Mouse (Mus musculus): ENCODE data around the gene Kif6.

Kif6 gene

DNA sequence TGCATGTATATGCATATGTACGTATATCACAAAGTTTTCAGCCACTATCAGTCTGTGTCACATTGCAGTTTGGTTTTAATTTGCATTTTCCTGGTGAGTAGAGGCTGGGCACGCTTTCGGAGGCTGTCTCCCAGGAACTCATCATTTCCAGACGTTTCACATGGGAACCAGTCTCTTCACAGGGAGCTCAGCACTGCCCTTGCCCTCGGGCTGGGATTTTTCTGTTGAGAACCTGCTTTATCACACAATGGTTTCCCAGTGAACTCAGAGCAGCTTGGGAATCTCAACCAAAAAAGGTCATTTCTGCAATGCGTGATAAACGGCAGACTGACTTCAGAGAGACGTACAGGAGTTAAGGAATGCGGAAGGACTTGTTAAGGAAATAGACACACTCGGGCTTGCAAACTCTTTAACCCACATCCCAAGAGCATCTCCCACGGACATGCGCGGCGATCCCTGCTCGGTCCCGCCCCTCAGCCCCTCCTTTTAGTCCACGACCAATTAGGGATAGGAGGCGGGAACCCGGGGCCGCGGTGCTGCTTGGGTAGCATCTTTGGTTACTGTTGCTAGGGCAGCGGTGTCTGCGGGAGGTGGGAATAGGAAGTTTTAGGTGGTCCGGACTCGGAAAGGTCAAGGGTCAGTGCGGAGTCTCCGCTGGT, at the start of gene Kif6:
Gene Kif6, plus strand, starts transcription at position 560 of the 659 bp plus-strand sequence.
- no peak for DNase-seq (ENCODE audit: low read depth in 1 of 2, low spot score in 2 of 2)

DNA sequence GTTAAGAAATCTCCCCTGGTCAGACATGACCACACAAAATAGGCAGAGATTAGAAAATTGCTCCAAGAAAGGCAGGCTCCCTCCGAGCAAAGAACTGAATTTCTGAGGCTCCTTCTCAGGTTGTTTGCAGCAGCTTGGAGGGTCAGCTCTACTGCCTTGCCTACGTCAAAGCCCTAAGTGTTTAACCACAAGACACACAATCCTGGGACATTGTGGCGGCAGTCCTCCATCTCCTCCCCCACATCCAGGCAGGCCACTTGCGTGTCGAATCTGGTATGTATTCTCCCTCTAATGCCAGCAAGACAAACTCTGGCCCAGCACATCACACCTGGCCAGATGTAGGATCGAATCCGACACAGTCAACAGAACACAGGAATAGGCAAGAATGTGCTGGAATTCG, 46.2 kb upstream of the Kif6 start:
- DNase-seq (ENCODE audit: low read depth in 1 of 2, low spot score in 2 of 2): no peak

DNA sequence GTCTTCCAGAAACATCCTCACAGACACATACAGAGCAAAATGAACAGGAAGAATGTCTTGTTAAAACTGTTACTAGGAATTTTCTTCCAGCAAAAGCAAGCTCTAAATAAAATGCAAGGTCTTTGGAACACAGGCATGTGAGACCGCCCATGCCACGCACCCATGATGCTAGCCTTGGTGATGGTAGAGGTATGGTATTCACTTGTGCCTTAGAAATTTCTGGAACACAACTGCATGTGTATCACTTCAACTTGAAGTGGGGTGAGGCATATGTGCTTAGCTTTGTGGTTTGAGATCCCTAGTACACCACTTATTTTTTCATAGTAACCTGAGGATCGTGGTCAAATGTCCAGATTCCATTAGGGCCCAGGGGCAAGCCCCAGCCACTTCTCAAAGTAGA, 37.6 kb upstream of the Kif6 start:
- DNase-seq (ENCODE audit: low read depth in 1 of 2, low spot score in 2 of 2): no peak

DNA sequence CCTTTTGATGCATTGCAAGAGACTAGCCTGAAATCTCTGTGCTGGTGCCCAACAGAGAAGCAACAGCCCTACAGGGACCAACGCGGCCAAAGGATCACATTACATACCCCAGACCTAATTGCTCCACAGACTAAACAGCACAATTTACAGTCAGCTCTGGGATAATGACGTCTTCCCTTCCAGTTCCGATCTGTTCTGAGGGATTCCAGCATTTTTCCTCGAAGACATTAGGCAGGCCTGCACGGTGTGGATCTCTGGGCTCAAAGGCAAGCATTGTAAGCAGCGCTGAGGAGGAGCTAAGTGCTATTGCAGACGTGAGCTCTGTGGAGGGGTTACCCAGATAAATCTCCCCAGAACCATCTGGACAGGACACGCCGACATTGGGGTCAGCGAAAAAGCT, 32.5 kb upstream of the Kif6 start:
- DNase-seq (ENCODE audit: low read depth in 1 of 2, low spot score in 2 of 2): no peak

DNA sequence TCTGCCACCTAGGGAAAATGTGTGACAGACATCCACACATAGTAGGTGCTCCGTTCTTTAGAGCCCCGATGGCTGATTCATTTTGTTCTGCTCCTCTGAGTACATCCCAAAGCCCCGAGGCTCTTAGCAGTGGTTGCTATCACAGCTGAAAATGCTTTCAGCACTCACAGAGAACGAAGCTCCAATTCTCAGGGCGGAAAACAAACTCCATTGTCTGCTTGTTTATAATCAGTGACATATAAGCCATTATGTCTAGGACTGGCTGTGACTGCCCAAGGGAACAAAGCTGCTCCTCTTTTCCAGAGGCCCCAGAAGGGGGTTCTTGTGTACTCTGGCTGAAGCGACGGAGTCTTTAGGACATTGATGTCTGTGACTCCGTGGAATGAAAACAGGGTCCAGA, 24.9 kb upstream of the Kif6 start:
- DNase-seq (ENCODE audit: low read depth in 1 of 2, low spot score in 2 of 2): no peak

DNA sequence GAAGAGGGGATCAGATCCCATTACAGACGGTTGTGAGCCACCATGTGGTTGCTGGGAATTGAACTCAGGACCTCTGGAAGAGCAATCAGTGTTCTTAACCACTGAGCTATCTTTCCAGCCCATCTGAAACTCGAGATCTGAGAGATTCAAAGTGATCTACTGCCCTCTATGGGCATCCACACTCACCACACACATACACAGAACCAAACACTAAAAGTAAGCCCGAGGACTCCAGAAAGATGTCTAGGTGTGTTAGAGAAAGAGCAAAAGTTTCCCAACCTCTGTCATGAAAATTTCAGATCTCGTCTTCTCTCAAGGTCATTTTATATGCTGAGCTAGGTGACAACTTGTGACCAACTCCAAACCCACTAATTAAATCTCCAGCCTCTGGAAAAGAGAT, 9.5 kb upstream of the Kif6 start:
- DNase-seq (ENCODE audit: low read depth in 1 of 2, low spot score in 2 of 2): no peak

DNA sequence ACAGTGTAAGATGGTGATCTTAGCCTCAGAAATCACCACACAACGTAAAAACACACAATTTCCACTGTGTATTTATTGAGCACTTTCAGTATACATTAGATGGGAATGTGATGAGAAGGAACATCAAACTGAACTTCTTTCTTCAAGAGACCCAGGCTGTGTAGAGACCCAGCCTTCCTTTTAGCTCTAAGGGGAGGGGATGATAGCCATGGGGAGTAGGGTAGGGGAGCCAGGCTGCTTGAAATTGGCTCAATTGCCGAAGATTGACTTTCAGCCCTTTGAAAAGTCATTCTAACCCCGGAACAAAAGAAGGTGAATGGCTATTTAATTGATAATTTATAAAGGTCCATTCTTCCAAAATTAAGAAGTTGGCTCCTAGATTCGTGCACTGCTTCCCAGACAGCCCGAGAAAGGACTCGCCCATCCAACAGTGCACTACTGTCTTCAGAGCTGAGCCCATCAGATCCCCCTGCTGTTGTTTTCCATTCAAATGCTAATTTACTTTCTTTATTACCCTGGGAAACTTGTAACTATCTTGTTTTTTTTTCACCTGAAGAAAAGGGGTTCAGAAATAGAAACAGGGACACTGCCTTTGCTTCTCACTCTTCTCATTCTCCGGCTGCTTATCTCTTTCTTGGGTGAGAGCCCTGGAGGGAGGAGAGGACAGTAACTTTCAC, 7.4 kb upstream of the Kif6 start:
- no peak for DNase-seq (ENCODE audit: low read depth in 1 of 2, low spot score in 2 of 2)

DNA sequence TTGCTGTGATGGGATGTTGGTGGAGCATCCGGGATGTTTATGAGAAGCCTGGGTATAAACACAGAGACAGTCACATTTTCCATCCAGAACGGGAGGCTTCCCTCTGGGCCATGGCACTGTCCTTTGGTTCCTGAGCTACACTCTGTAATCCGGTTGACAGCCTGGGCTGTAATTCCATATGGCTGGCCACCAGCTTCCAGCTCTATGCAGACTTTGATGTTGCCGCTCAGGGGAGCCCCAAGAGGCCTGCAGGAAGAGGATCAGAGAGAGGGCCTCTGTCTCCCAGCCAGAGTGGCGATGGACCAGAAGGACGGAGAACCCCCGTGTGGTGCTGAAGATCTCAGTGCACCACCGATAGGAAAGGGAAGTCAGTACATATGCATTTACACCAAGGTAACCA, 4.6 kb upstream of the Kif6 start:
- no peak for DNase-seq (ENCODE audit: low read depth in 1 of 2, low spot score in 2 of 2)

DNA sequence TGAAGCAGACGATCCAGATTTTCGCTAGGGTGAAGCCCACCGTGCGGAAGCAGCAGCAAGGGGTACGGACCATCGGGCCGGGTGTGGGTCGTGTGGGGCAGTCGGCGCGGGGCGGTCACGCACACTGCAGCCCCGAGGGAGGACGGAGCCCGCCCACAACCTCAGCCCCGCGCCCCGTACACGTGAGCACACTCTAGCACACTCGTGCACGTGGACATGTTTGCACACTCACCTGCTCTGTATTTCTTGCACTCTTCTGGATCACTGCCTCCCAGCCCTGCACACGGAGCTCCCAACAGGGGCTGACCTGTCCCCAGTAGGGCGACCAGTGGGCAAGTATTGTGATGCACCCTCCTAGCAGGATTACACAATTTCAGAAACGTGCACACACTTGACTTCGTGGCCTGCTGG, 310 bp downstream of the Kif6 start:
- no peak for DNase-seq (ENCODE audit: low read depth in 1 of 2, low spot score in 2 of 2)

DNA sequence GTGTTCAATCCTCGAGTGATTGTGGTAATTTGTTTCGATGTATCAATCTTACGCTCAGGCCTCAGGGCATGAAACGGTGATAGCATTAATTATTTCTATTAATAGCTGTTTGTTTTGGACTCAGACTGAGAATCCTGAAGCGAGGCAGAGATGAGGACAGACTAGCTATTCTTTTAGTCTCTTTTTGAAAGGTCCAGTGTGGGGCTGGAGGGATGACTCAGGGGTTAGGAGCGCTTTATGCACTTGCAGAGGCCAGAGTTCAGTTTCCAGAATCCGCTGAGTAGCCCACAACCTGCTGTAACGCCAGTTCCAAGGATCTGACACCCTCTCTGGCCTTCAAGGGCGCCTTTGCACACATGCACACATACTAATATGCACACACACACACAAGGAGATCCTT, 9.6 kb downstream of the Kif6 start:
- no peak for DNase-seq (ENCODE audit: low read depth in 1 of 2, low spot score in 2 of 2)

DNA sequence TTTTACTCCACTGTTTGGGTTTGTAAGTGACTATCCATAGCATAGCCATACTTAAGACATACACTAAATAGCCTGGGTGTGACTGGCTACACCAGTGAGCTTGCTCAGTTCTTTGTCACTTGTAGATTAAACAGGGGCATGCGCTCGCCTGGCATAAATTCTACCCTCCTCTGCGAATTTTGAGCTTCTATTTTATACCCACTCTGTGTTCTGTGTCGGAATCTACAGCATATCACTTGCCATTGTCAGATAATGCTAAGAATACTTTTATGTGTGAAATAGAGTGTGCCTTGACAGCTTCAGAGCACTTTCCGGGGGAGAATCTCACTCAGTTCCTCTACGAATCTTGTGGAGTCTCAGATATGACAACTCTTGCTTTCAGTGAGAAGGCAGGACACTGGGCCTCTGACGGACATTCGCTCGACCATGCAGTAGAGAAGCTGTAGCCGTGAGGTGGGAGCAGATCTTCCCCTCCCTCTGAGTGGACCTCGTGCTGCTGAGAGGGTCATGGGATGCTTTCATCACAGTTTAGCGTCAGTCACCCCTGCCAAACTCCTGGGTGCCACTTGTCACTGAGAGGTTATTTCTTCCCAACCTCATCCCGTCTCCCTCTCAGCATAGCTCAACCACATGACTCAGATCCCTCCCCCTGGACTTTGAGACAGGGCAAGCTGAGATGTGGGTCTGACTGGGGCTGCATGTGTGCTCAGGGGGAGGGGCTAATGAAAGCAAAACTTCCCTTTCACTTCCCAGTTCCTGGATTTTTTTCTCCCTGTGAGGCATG, 12.3 kb downstream of the Kif6 start:
- DNase-seq (ENCODE audit: low read depth in 1 of 2, low spot score in 2 of 2): no peak

DNA sequence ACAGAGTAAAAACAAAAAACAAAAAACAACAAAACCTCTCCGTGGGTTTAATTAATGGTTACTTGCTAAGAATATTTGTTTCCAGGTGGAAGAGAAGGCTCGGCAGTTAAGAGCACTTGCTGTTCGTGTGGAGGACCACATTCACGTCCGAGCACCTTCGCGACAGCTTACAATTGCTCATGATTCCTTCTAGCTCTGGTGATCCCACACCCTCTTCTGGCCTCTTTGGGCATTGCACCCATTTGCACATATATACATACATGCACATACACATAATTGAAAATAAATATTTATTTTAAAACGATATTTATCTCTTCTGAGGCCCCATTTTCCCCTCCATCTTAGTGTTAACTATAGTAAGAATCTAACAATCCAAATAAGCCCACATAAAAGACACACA, 13.9 kb downstream of the Kif6 start:
- DNase-seq (ENCODE audit: low read depth in 1 of 2, low spot score in 2 of 2): no peak

DNA sequence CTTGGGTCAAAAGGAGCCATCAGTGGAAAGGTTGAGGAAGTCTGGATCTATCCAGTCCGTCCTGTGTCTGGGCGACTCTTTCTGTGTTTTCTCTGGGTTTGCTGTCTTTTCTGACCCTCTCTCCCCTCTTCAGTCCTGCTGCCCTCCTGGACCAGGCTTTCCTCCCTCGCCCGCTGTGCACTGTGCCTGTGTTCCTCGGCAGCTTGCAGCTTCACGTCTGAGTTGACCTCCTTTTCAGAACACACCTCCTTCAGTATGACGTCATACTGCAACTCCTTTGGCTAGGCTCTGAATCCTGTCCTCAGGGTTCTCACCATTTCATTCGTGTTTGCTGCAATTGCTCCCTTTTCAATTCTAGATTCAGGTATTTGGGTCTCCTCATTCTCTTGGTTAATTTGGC, 18.1 kb downstream of the Kif6 start:
- DNase-seq (ENCODE audit: low read depth in 1 of 2, low spot score in 2 of 2): no peak

DNA sequence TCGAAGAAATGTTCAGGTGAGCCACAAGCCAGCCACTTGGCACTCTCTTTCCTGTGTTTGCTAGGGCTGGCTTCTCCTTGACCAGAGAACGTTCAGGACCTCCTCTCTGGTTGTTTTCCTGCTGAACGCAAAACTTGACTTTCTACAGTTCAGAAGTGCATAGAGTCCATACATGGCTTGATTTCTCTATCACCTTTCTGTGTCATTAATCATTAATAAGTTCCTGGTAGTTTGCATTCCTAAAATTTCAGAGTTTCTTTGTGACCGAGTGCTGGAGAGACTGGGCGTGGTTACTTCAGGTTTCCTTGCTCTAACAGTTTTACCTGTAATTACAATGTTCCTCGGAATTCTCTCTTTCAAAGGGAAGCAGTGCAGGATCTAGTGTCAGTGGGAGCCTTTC, 27.0 kb downstream of the Kif6 start:
- no peak for DNase-seq (ENCODE audit: low read depth in 1 of 2, low spot score in 2 of 2)

DNA sequence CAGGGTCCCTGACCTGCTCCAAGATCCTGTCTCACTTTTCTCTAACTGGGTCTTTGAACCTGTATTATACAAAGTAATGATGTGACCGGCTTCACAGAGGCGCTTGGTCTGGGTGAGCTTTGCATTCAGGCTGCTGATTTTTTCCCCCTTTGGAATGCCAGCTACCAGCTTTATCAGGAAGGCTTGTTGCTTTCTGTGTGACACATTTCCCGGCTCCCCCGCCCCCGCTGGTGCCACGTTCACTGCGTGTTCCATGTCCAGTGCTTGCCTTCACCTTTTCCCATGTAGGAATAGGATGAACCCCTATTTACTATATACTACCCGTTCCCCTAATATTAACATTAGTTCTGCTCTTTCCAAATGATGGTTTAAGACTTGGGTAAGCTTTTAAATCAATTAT, 27.4 kb downstream of the Kif6 start:
- DNase-seq (ENCODE audit: low read depth in 1 of 2, low spot score in 2 of 2): no peak

DNA sequence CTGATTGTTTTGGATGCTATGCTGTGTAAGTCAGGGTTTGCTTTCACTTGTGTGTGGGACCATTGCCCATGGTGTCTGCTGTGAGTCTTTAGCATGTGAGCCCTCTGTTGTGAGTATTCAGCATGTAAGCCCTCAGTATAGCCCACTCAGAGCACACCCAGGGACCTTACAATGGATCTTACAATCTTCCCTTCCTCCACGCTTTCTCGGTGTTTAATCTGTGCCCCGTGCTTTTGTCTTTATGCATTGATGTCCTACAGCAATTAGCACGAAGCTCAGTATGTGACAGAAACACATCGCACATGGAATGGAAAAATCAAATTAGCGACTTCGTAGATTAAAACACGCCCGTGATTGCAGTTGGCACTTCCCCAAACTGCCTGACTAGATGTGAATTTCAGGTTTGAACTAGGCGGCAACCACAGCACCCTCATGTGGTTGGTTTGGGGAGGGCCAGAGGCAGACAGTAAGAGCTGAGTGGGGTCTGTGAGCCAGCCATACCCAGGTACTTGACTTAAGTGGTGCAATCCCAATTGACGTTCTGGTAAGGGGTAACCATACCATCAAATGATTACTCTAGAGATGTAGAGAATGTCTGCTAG, 28.1 kb downstream of the Kif6 start:
- no peak for DNase-seq (ENCODE audit: low read depth in 1 of 2, low spot score in 2 of 2)

DNA sequence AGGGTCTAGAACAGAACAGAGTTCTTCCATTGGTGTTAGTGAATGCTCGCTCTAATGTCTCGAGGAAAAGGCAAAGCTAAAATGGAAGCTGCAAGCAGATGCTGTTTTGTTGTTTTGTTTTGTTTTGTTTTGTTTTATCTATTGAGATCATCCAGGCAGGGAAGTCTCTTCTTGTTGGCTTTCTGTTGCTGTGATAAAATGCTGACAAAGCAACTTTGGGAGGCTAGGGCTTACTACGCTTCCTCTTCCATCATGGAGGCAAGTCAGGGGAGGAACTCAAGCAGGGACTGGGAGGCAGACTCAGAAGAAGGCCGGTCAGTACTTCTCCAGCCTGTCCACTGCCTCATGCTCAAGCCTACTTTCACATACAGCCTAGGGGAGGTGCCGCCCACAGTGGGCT, 31.3 kb downstream of the Kif6 start:
- no peak for DNase-seq (ENCODE audit: low read depth in 1 of 2, low spot score in 2 of 2)

DNA sequence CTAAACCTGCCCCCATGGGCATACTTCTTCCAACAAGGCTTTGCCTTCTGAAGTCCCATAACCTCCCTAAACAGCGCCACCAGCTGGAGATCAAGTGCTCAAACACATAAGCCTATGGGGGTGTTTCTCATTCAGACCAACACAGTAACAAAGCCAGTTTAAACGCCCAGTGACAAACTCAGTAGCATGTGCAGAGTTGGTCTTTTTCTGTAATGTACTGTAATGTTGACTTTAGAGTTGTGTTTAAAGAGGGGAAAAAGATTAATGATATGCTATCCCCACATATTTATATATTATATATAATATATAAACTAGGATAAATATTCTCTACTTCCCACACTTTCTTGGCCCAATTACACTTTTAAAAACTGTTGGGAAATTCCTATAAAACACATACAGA, 34.0 kb downstream of the Kif6 start:
- DNase-seq (ENCODE audit: low read depth in 1 of 2, low spot score in 2 of 2): no peak

DNA sequence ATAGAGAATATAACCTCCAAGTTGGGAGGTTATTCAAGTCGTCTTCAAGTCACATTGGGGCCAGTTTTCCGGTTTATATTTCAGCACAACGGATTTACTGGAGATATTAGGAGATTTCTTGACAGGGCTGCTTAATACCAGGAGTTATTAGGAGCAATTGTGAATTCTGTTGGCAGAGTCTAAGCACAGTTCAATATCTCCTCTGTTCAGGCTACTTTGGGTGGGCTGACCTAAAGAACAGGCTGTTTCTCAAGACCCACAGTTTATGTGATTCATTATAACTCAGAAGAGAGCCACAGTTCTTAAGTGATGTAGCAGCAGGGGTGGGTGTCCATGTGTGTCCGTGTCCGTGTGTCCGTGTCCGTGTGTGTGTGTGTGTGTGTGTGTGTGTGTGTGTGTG, 34.5 kb downstream of the Kif6 start:
- no peak for DNase-seq (ENCODE audit: low read depth in 1 of 2, low spot score in 2 of 2)

DNA sequence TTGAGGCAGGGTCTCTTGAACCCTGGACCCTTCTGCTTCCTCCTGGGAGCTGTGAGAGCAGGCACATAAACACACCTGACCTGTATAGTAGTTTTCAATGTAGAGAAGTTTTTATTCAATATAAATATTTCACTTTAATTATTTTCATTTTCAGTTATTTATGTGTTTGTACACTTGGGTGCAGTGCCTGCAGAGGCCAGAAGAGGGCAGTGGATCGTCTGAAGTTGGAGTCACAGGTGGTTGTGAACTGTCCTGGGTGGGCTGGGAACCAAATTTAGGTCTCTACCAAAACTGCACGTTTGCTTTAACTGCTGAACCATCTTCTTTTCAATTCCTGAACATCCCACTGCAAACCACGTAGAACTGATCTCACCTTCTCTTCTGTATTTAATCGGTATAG, 35.4 kb downstream of the Kif6 start:
- no peak for DNase-seq (ENCODE audit: low read depth in 1 of 2, low spot score in 2 of 2)

DNA sequence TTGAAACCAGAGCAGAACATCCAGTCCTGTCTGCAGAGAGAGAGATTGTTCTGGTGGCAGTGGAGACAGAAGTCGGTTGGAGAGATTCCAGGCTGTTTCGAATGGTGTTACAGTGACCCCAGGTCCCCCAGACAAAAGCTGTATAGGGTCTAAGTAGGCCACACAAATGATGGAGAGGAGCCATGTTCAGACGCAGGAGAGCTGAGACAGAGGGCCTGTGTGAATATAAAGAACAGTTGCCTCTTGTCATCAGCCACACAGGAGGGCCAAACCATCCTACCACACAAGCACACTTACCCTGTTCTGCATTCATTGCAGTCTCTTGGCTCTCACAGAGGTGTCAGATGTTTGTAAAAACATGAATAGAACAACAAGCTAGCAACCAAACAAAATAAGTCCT, 37.4 kb downstream of the Kif6 start:
- DNase-seq (ENCODE audit: low read depth in 1 of 2, low spot score in 2 of 2): no peak

DNA sequence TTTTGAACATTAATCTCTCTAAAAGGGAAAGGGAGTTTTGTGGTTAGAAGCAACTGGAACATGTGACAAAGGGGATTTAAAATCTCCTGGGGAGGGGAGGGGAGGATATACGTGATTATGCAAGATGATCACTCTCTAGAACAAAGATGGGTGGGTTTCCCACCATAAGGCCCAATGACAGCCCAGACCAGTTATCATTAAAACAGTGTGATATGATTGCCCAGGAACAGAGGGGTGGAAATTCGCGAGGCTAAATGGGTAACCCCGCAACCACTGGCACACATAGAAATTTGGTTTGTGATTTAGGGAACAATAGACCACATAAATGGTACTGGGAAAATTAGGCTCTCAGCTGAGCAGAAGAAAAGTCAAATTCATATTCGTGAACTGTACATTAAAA, 37.9 kb downstream of the Kif6 start:
- no peak for DNase-seq (ENCODE audit: low read depth in 1 of 2, low spot score in 2 of 2)

All from monocyte, adult 2 months (primary cell).